Mouse (Mus musculus): ENCODE data around the gene Taf1a. TPM values are rescaled to one million over a fixed set of nuclear protein-coding genes. Genes with fewer than 3 reads are reported as not detected.

The Taf1a gene
- total and polyA plus RNA-seq, 3 experiments, result 10.2 to 21.7 (median 18.4) TPM

DNA sequence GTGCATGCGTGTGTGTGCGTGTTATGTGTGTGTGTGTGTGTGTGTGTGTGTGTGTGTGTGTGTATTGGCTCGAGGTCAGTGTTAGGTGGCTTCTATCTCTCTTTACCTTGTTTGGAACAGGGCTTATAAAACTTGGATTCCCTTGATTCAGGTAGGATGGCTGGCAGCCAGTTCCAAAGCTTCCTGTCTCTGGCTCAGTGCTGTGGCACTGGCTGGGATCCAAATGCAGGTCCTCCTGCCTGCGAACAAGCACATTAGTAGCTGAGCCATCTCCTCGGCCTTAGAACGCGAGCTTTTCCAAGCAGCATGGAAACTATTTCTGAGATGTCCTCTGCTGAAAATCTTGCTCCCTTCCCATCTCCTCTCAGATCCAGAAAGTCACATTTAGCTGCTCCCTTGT is 31.0 kb downstream of the Taf1a start:
- Histone ChIP-seq H3K36me3 (ENCODE audit: control insufficient read depth, insufficient read depth, low read length) (no peaks in the 10 kb centered on the region), H3K79me2 (replicated peaks; ENCODE audit: control insufficient read depth, insufficient read depth, low read length) (no peaks in the 10 kb centered on the region), H3K27me3 (ENCODE audit: control insufficient read depth, insufficient read depth, low read length) (no peaks in the 10 kb centered on the region), H3K9ac (ENCODE audit: low read depth, low read length) (no peak overlapping the region), H3K4me3 (no peak overlapping the region), H3K27ac (no peak overlapping the region), H3K4me1 (ENCODE audit: control insufficient read depth, insufficient read depth, low read length) (no peaks in the 10 kb centered on the region)
- WGBS, result 62% methylated on average over 7 of the region's 7 CpGs
- no peak for DNase-seq
- TF ChIP-seq EP300 (IDR thresholded peaks at IDR 0.05; ENCODE audit: insufficient read depth, low read depth, low read length) (no peak), CTCF (IDR thresholded peaks at IDR 0.05) (no peak), POLR2A (IDR thresholded peaks at IDR 0.05; ENCODE audit: insufficient read depth, low read depth, low read length) (no peak)
- intact Hi-C loops (cut with DNase I), result no loop called here

GRCm38 (mm10) chr1:183420296-183420695 is 31.5 kb downstream of the Taf1a start:
- Histone ChIP-seq H3K4me3 (no peak overlapping the region), H3K36me3 (ENCODE audit: control insufficient read depth, insufficient read depth, low read length) (no peaks in the 10 kb centered on the region), H3K27me3 (ENCODE audit: control insufficient read depth, insufficient read depth, low read length) (no peaks in the 10 kb centered on the region), H3K79me2 (replicated peaks; ENCODE audit: control insufficient read depth, insufficient read depth, low read length) (no peaks in the 10 kb centered on the region), H3K9ac (ENCODE audit: low read depth, low read length) (no peak overlapping the region), H3K27ac (no peak overlapping the region), H3K4me1 (ENCODE audit: control insufficient read depth, insufficient read depth, low read length) (no peaks in the 10 kb centered on the region)
- WGBS, result 84% methylated on average over 10 of the region's 10 CpGs
- intact Hi-C loops (cut with DNase I), result no loop called here
- no peak for DNase-seq
- TF ChIP-seq EP300 (IDR thresholded peaks at IDR 0.05; ENCODE audit: insufficient read depth, low read depth, low read length) (no peak), POLR2A (IDR thresholded peaks at IDR 0.05; ENCODE audit: insufficient read depth, low read depth, low read length) (no peak), CTCF (IDR thresholded peaks at IDR 0.05) (no peak)

DNA sequence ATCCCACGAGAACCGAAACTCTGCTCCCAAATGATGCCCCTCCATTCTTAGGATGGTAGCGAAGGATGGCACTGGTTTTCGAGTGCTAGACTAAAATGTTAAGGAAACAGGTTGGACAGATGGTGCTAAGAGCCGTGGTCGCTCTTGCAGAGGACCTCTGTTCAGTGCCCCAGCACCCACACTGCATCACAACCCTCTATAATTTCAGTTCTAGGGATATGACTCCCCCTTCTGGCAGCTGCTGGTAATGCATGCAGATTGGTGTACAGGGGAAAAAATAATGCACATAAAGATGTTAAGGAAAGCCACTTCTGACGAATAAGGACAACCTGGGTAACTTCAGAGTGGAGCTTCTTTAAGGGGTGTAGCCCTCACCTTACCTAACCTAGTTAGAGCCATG is 35.3 kb downstream of the Taf1a start:
- TF ChIP-seq EP300 (IDR thresholded peaks at IDR 0.05; ENCODE audit: insufficient read depth, low read depth, low read length), result no peak
- TF ChIP-seq CTCF (IDR thresholded peaks at IDR 0.05), result peak; percentile 28
- TF ChIP-seq POLR2A (IDR thresholded peaks at IDR 0.05; ENCODE audit: insufficient read depth, low read depth, low read length), result no peak
- H3K27me3 ChIP-seq (ENCODE audit: control insufficient read depth, insufficient read depth, low read length), result no peaks in the 10 kb centered on the region

GRCm38 (mm10) chr1:183434918-183435317 is 46.1 kb downstream of the Taf1a start:
- H3K27me3 ChIP-seq (ENCODE audit: control insufficient read depth, insufficient read depth, low read length), result no peaks in the 10 kb centered on the region
- H3K79me2 ChIP-seq (replicated peaks; ENCODE audit: control insufficient read depth, insufficient read depth, low read length), result no peaks in the 10 kb centered on the region
- H3K27ac ChIP-seq, result no peak overlapping the region
- no peak overlapping the region for H3K4me3 ChIP-seq
- TF ChIP-seq EP300 (IDR thresholded peaks at IDR 0.05; ENCODE audit: insufficient read depth, low read depth, low read length) (no peak), POLR2A (IDR thresholded peaks at IDR 0.05; ENCODE audit: insufficient read depth, low read depth, low read length) (no peak), CTCF (IDR thresholded peaks at IDR 0.05) (no peak)
- H3K4me1 ChIP-seq (ENCODE audit: control insufficient read depth, insufficient read depth, low read length), result no peaks in the 10 kb centered on the region; the same call in 1 of the 2 replicates
- WGBS, result 81% methylated on average over 9 of the region's 9 CpGs
- H3K36me3 ChIP-seq (ENCODE audit: control insufficient read depth, insufficient read depth, low read length), result no peaks in the 10 kb centered on the region
- no peak overlapping the region for H3K9ac ChIP-seq (ENCODE audit: low read depth, low read length)
- intact Hi-C loops (cut with DNase I), result no loop called here
- DNase-seq, result no peak

More for the DNA sequence above, 35.3 kb downstream of the Taf1a start:
- no peaks in the 10 kb centered on the region for H3K79me2 ChIP-seq (replicated peaks; ENCODE audit: control insufficient read depth, insufficient read depth, low read length)
- H3K4me1 ChIP-seq (ENCODE audit: control insufficient read depth, insufficient read depth, low read length), result no peaks in the 10 kb centered on the region
- intact Hi-C loops (cut with DNase I), result no loop called here
- DNase-seq, result no peak
- 91% methylated on average over 7 of the region's 7 CpGs for WGBS
- H3K27ac ChIP-seq, result no peak overlapping the region
- no peaks in the 10 kb centered on the region for H3K36me3 ChIP-seq (ENCODE audit: control insufficient read depth, insufficient read depth, low read length)
- H3K4me3 ChIP-seq, result no peak overlapping the region
- no peak overlapping the region for H3K9ac ChIP-seq (ENCODE audit: low read depth, low read length)

- no peaks in the 10 kb centered on the region for H3K36me3 ChIP-seq (ENCODE audit: control insufficient read depth, insufficient read depth, low read length)
- no peaks in the 10 kb centered on the region for H3K79me2 ChIP-seq (replicated peaks; ENCODE audit: control insufficient read depth, insufficient read depth, low read length)
- WGBS, result 14% methylated on average over 22 of the region's 22 CpGs
- intact Hi-C loops (cut with DNase I), result no loop called here
- H3K27me3 ChIP-seq (ENCODE audit: control insufficient read depth, insufficient read depth, low read length), result no peaks in the 10 kb centered on the region
- H3K9ac ChIP-seq (ENCODE audit: low read depth, low read length), result peak overlapping the region; percentile 45
- DNase-seq, result peak; percentile 90
- TF ChIP-seq EP300 (IDR thresholded peaks at IDR 0.05; ENCODE audit: insufficient read depth, low read depth, low read length) (0 out of 2 replicates have a peak, but pooled peaks have one; percentile 46), CTCF (IDR thresholded peaks at IDR 0.05) (peak; percentile 98), POLR2A (IDR thresholded peaks at IDR 0.05; ENCODE audit: insufficient read depth, low read depth, low read length) (0 out of 2 replicates have a peak, but pooled peaks have one; percentile 11)
- peak overlapping the region; percentile 39; the same call in 1 of the 2 replicates for H3K4me3 ChIP-seq
- peak overlapping the region; percentile 6 for H3K27ac ChIP-seq
- H3K4me1 ChIP-seq (ENCODE audit: control insufficient read depth, insufficient read depth, low read length), result no peaks in the 10 kb centered on the region; the same call in 1 of the 2 replicates
Measured at GRCm38 (mm10) chr1:183439036-183439435, 50.3 kb downstream of the Taf1a start.

DNA sequence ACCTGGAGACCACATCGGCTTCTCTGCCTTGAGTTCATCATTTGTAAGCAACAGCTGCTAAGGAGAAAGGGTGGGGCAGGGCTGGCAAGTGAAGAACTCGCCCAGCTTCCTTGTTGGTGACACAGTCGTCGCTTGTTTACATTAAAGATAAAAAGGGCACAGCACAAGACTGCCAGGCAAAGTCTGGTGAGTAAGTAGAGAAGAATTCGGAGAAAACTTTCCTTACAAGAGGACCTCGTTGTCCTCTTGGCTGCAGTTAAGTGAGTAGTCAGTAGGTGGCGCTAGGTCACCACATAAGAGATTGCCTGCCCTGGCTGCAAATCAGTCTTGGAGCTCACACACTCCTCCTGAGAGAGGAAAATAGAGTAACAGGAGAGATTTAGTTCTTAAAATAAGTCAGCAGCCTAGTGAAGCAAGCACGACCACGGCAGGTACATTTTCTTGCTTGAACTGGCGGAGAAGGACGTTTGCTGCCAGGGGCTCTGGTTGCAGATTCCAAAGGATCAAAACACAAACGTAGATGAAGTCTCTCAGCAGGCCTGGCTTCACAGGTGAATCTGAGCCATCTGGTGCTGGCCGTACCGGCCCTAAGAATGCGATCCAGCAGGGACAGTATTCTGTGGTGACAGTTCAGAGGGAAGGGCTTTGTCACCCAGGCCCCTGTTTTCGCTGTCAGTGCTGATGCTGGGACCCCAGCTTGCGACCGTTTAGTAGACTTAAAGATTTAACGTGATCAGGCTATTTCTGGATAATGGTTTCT is 53.4 kb downstream of the Taf1a start:
- no peaks in the 10 kb centered on the region for H3K36me3 ChIP-seq (ENCODE audit: control insufficient read depth, insufficient read depth, low read length)
- H3K4me3 ChIP-seq, result no peak overlapping the region
- H3K27me3 ChIP-seq (ENCODE audit: control insufficient read depth, insufficient read depth, low read length), result no peaks in the 10 kb centered on the region
- H3K27ac ChIP-seq, result no peak overlapping the region
- DNase-seq, result peak; percentile 69 to 73
- TF ChIP-seq POLR2A (IDR thresholded peaks at IDR 0.05; ENCODE audit: insufficient read depth, low read depth, low read length), result no peak
- peak; percentile 81 for TF ChIP-seq EP300 (IDR thresholded peaks at IDR 0.05; ENCODE audit: insufficient read depth, low read depth, low read length)
- TF ChIP-seq CTCF (IDR thresholded peaks at IDR 0.05), result peak; percentile 94
- intact Hi-C loops (cut with DNase I), result no loop called here
- no peaks in the 10 kb centered on the region; the same call in 1 of the 2 replicates for H3K4me1 ChIP-seq (ENCODE audit: control insufficient read depth, insufficient read depth, low read length)
- no peak overlapping the region for H3K9ac ChIP-seq (ENCODE audit: low read depth, low read length)
- H3K79me2 ChIP-seq (replicated peaks; ENCODE audit: control insufficient read depth, insufficient read depth, low read length), result no peaks in the 10 kb centered on the region
- 25% methylated on average over 19 of the region's 19 CpGs for WGBS
